Mouse (Mus musculus): Measurements from ENCODE around the gene Slc5a12. TPM values are rescaled to one million over a fixed set of nuclear protein-coding genes. Genes with fewer than 3 reads are reported as not detected.

The Slc5a12 gene
- not detected for total RNA-seq (2023)

GRCm38 (mm10) chr2:110596932-110597331, at the start of gene Slc5a12:
Gene Slc5a12 (plus strand): TSS chr2:110597298.

Other genes starting within 250 kb of the Slc5a12 start
- not detected for gene Fibin, start 234.1 kb upstream of the Slc5a12 start, total RNA-seq (2023)
- not detected for gene Muc15, start 124.0 kb downstream of the Slc5a12 start, total RNA-seq (2023)